Mouse (Mus musculus) G1E (cell line): ENCODE data around the gene Osbp. TPM values are rescaled to one million over a fixed set of nuclear protein-coding genes. Genes with fewer than 3 reads are reported as not detected.

Source experiments
- ATAC-seq: 2 replicates; pipeline ENCODE4 v1.8.0; 2016; ENCODE audit warnings: mild to moderate bottlenecking; ENCODE audit not compliant: insufficient number of reproducible peaks, poor library complexity, low FRiP score, severe bottlenecking; ENCODE audit errors: extremely low read depth
- DNase-seq: peaks from one replicate; pipeline ENCODE4 v3.0.0; 2012; ENCODE audit warnings: low spot score
- H3K27me3 ChIP-seq: 2 replicates; pipeline ENCODE4 v1.6.1; 2012; ENCODE audit warnings: mild to moderate bottlenecking, low read length, inconsistent platforms; ENCODE audit not compliant: insufficient read depth
- H3K36me3 ChIP-seq: replicated peaks from 2 replicates; pipeline ENCODE3; 2012; ENCODE audit warnings: mild to moderate bottlenecking, inconsistent platforms
- H3K4me1 ChIP-seq: 2 replicates; pipeline ENCODE4 v1.6.1; 2012; ENCODE audit warnings: low read depth, low read length, inconsistent platforms, mixed read lengths; ENCODE audit not compliant: insufficient read depth
- H3K4me3 ChIP-seq: 2 replicates; pipeline ENCODE4 v1.5.1; 2012; ENCODE audit warnings: low read depth, mild to moderate bottlenecking, inconsistent platforms, low read length, moderate library complexity, mixed read lengths
- H3K9me3 ChIP-seq: replicated peaks from 2 replicates; pipeline ENCODE4 v1.6.1; 2012; ENCODE audit warnings: inconsistent platforms
- CTCF ChIP-seq: IDR thresholded peaks from 2 replicates; pipeline ENCODE4 v1.5.1; 2012; ENCODE audit warnings: low read depth, low read length, inconsistent platforms, mixed read lengths
- GATA1 ChIP-seq: IDR thresholded peaks from 2 replicates; pipeline ENCODE4 v1.6.1; 2012; ENCODE audit warnings: borderline replicate concordance, low read length, inconsistent platforms, mixed read lengths
- GATA2 ChIP-seq: IDR thresholded peaks from 2 replicates; pipeline ENCODE4 v1.6.1; 2012; ENCODE audit warnings: low read depth, low read length, inconsistent platforms, borderline replicate concordance
- POLR2AphosphoS5 ChIP-seq: IDR thresholded peaks from 2 replicates; pipeline ENCODE4 v1.6.1; 2012; ENCODE audit warnings: low read depth, low read length, inconsistent platforms; ENCODE audit not compliant: insufficient replicate concordance
- TAL1 ChIP-seq: conservative IDR thresholded peaks from 2 replicates; pipeline ENCODE4 v1.6.1; 2012; ENCODE audit warnings: low read depth, low read length, inconsistent platforms, mixed read lengths
- polyA plus RNA-seq: library from polyadenylated mRNA; stranded (reverse); fragments of >175 nt; gene quantifications from 2 replicates; pipeline ENCODE4 v1.2.3, GENCODE M21; 2012
- total RNA-seq, 2 experiments: library from RNA; stranded (forward) in 1 of 2; stranded (reverse) in 1 of 2; fragments of 200-1000 nt in 1 of 2; fragments of >200 nt in 1 of 2; fragmentation: Nextera tagmentation in 1 of 2; gene quantifications; 2 replicates each; pipeline ENCODE4 v1.2.3; 2014 to 2017

Osbp gene
- total and polyA plus RNA-seq, 3 experiments: 12.2 to 50.4 (median 32.1) TPM

GRCm38 (mm10) chr19:12041217-12041616 is 75.5 kb downstream of the Osbp start, which contains the start of gene Olfr1423:
Gene Olfr1423, minus strand, starts transcription at chr19:12041317.
- Histone ChIP-seq H3K4me1 (no peaks in the 10 kb centered on the region), H3K4me3 (no peak within 1 kb of the TSS), H3K9me3 (no peaks in the 10 kb centered on the region), H3K27me3 (peaks cover 3% of the 10 kb centered on the region; the same call in 1 of the 2 replicates), H3K36me3 (no peaks in the 10 kb centered on the region)
- ATAC-seq: no peak
- no peak for DNase-seq
- TF ChIP-seq GATA1 (no peak), CTCF (no peak)

GRCm38 (mm10) chr19:12043163-12043562 is 77.4 kb downstream of the Osbp start:
- no peak overlapping the region for H3K4me3 ChIP-seq
- TF ChIP-seq GATA2 (no peak), POLR2AphosphoS5 (no peak), CTCF (no peak), TAL1 (no peak), GATA1 (no peak)
- no peaks in the 10 kb centered on the region for H3K27me3 ChIP-seq
- ATAC-seq (no peak), DNase-seq (no peak)
- H3K9me3 ChIP-seq: no peaks in the 10 kb centered on the region
- no peaks in the 10 kb centered on the region for H3K4me1 ChIP-seq
- no peaks in the 10 kb centered on the region for H3K36me3 ChIP-seq

Other genes starting within 250 kb of the Osbp start
- gene Gif, start 218.4 kb upstream of the Osbp start, total RNA-seq (2014; fragmentation: Nextera tagmentation): not detected in 2 replicates
- gene Gif, start 218.4 kb upstream of the Osbp start, total RNA-seq (2017): 0.06 TPM in 1 of 2 replicates, not detected in the other
- gene Gif, start 218.4 kb upstream of the Osbp start, polyA plus RNA-seq: not detected in 2 replicates
- 42.2 and 53.1 TPM in 2 replicates for gene Mrpl16, start 195.6 kb upstream of the Osbp start, total RNA-seq (2014; fragmentation: Nextera tagmentation)
- 68.5 and 91.4 TPM in 2 replicates for gene Mrpl16, start 195.6 kb upstream of the Osbp start, total RNA-seq (2017)
- gene Mrpl16, start 195.6 kb upstream of the Osbp start, polyA plus RNA-seq: 10.1 and 27.1 TPM in 2 replicates
- not detected in 2 replicates for gene Stx3, start 146.5 kb upstream of the Osbp start, total RNA-seq (2014; fragmentation: Nextera tagmentation)
- gene Stx3, start 146.5 kb upstream of the Osbp start, total RNA-seq (2017): 1.3 and 1.9 TPM in 2 replicates
- gene Stx3, start 146.5 kb upstream of the Osbp start, polyA plus RNA-seq: not detected in 2 replicates
- gene Olfr1417, start 126.7 kb upstream of the Osbp start, total RNA-seq (2014; fragmentation: Nextera tagmentation): not detected in 2 replicates
- 0.05 and 0.29 TPM in 2 replicates for gene Olfr1417, start 126.7 kb upstream of the Osbp start, total RNA-seq (2017)
- not detected in 2 replicates for gene Olfr1417, start 126.7 kb upstream of the Osbp start, polyA plus RNA-seq
- gene Olfr1418, start 104.9 kb upstream of the Osbp start, total RNA-seq (2014; fragmentation: Nextera tagmentation): not detected in 2 replicates
- 0.11 and 0.17 TPM in 2 replicates for gene Olfr1418, start 104.9 kb upstream of the Osbp start, total RNA-seq (2017)
- gene Olfr1418, start 104.9 kb upstream of the Osbp start, polyA plus RNA-seq: not detected in 2 replicates
- gene Olfr1419, start 90.8 kb upstream of the Osbp start, total RNA-seq (2014; fragmentation: Nextera tagmentation): not detected in 2 replicates
- gene Olfr1419, start 90.8 kb upstream of the Osbp start, total RNA-seq (2017): 0.22 TPM in 1 of 2 replicates, not detected in the other
- gene Olfr1419, start 90.8 kb upstream of the Osbp start, polyA plus RNA-seq: not detected in 2 replicates
- not detected in 2 replicates for gene Olfr1420, start 79.4 kb upstream of the Osbp start, total RNA-seq (2014; fragmentation: Nextera tagmentation)
- 0.17 and 0.38 TPM in 2 replicates for gene Olfr1420, start 79.4 kb upstream of the Osbp start, total RNA-seq (2017)
- gene Olfr1420, start 79.4 kb upstream of the Osbp start, polyA plus RNA-seq: not detected in 2 replicates
- gene Patl1, start 53.5 kb upstream of the Osbp start, total RNA-seq (2014; fragmentation: Nextera tagmentation): 59.4 and 65.8 TPM in 2 replicates
- 19.0 and 20.4 TPM in 2 replicates for gene Patl1, start 53.5 kb upstream of the Osbp start, total RNA-seq (2017)
- 15.8 and 17.7 TPM in 2 replicates for gene Patl1, start 53.5 kb upstream of the Osbp start, polyA plus RNA-seq
- not detected in 2 replicates for gene Olfr1423, start 75.4 kb downstream of the Osbp start, total RNA-seq (2014; fragmentation: Nextera tagmentation)
- 0.05 and 0.12 TPM in 2 replicates for gene Olfr1423, start 75.4 kb downstream of the Osbp start, total RNA-seq (2017)
- not detected in 2 replicates for gene Olfr1423, start 75.4 kb downstream of the Osbp start, polyA plus RNA-seq
- gene Olfr1424, start 96.7 kb downstream of the Osbp start, total RNA-seq (2014; fragmentation: Nextera tagmentation): not detected in 2 replicates
- not detected in 2 replicates for gene Olfr1424, start 96.7 kb downstream of the Osbp start, total RNA-seq (2017)
- gene Olfr1424, start 96.7 kb downstream of the Osbp start, polyA plus RNA-seq: not detected in 2 replicates
- not detected in 2 replicates for gene Olfr1425, start 111.8 kb downstream of the Osbp start, total RNA-seq (2014; fragmentation: Nextera tagmentation)
- 0.17 and 0.44 TPM in 2 replicates for gene Olfr1425, start 111.8 kb downstream of the Osbp start, total RNA-seq (2017)
- gene Olfr1425, start 111.8 kb downstream of the Osbp start, polyA plus RNA-seq: not detected in 2 replicates
- not detected in 2 replicates for gene Olfr1426, start 126.1 kb downstream of the Osbp start, total RNA-seq (2014; fragmentation: Nextera tagmentation)
- 0.11 and 0.12 TPM in 2 replicates for gene Olfr1426, start 126.1 kb downstream of the Osbp start, total RNA-seq (2017)
- not detected in 2 replicates for gene Olfr1426, start 126.1 kb downstream of the Osbp start, polyA plus RNA-seq
- not detected in 2 replicates for gene Olfr1427, start 137.4 kb downstream of the Osbp start, total RNA-seq (2014; fragmentation: Nextera tagmentation)
- 0.05 TPM in 1 of 2 replicates, not detected in the other for gene Olfr1427, start 137.4 kb downstream of the Osbp start, total RNA-seq (2017)
- not detected in 2 replicates for gene Olfr1427, start 137.4 kb downstream of the Osbp start, polyA plus RNA-seq
- gene Olfr1428, start 150.0 kb downstream of the Osbp start, total RNA-seq (2014; fragmentation: Nextera tagmentation): not detected in 2 replicates
- 0.12 and 0.22 TPM in 2 replicates for gene Olfr1428, start 150.0 kb downstream of the Osbp start, total RNA-seq (2017)
- gene Olfr1428, start 150.0 kb downstream of the Osbp start, polyA plus RNA-seq: not detected in 2 replicates
- gene Olfr76, start 157.3 kb downstream of the Osbp start, total RNA-seq (2014; fragmentation: Nextera tagmentation): not detected in 2 replicates
- gene Olfr76, start 157.3 kb downstream of the Osbp start, total RNA-seq (2017): 0.33 TPM in 1 of 2 replicates, not detected in the other
- gene Olfr76, start 157.3 kb downstream of the Osbp start, polyA plus RNA-seq: not detected in 2 replicates
- gene Olfr1555-ps1, start 204.2 kb downstream of the Osbp start, total RNA-seq (2014; fragmentation: Nextera tagmentation): not detected in 2 replicates
- gene Olfr1555-ps1, start 204.2 kb downstream of the Osbp start, total RNA-seq (2017): 0.11 TPM in 1 of 2 replicates, not detected in the other
- gene Olfr1555-ps1, start 204.2 kb downstream of the Osbp start, polyA plus RNA-seq: not detected in 2 replicates
- not detected in 2 replicates for gene Olfr1431, start 234.7 kb downstream of the Osbp start, total RNA-seq (2014; fragmentation: Nextera tagmentation)
- gene Olfr1431, start 234.7 kb downstream of the Osbp start, total RNA-seq (2017): 0.12 and 0.16 TPM in 2 replicates
- gene Olfr1431, start 234.7 kb downstream of the Osbp start, polyA plus RNA-seq: not detected in 2 replicates